Mouse (Mus musculus) small intestine, adult 2 months (tissue): ENCODE results near the gene Lypd6b.

Experiments
- CTCF ChIP-seq: fragments of 200-500 bp; IDR thresholded peaks from 2 replicates; pipeline ENCODE4 v1.5.1; 2012; ENCODE audit warnings: low read depth, mild to moderate bottlenecking, control low read depth, inconsistent platforms, low read length, moderate library complexity, mixed read lengths; ENCODE audit not compliant: insufficient replicate concordance, insufficient read length; ENCODE audit errors: extremely low read depth
- POLR2A ChIP-seq: fragments of 200-500 bp; IDR thresholded peaks from 2 replicates; pipeline ENCODE4 v1.6.1; 2012; ENCODE audit warnings: low read depth, mild to moderate bottlenecking, control low read depth, inconsistent platforms, low read length, moderate library complexity

DNA sequence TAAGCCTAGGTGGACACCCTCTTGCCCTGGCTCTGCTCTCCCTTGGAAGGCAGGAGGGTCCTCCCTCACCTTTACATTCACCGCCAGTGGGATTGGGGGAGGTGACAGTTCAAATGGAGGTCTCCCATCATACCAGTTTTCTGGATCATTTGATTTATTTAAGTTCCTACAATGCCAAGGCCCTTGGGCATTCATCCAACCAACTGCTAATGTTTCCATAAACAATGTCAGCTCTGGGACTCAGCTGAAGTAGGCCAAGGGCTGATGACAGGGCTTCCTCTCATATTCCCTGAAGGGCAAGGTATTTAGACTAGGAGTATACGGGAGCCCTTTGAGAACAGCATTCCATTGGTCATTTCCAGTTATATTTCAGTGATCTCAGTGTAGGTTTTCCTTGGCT lies 170.0 kb downstream of the Lypd6b start:
- TF ChIP-seq CTCF: no peak
- no peak for TF ChIP-seq POLR2A
